Mouse (Mus musculus) c-Kit-positive CD71-positive TER-119-positive erythroid progenitor cells, embryonic 14.5 days (primary cell): ENCODE measurements at regions not wholly inside any gene's neighbourhood (a gene's known extent, or its start where the extent isn't known, plus 50 kb on each side); places are given as distances from the start of the nearest gene placed in this dataset.

Experiments
- DNase-seq: peaks from one replicate; pipeline ENCODE4 v3.0.0-alpha.2; 2013; ENCODE audit warnings: low spot score

DNA sequence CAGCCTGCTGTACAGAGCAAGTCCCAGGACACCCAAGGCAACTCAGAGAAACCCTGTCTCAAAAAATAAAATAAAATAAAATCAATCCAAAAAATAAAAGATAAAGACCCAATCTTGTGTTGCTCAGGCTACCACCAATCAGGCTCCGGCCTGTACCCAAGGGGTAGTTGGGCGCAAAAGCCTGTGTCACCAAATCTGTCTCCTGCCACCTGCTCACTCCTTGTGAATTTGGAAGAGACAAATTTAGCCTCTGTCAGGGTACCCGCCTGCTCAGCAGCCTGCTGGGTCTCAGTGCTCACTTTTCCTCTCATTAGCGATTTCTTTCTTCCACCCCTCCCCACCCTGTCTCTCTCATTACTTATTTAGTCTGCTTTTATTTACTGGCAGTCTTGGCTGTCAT, 54.6 kb downstream of the Sox4 start:
- DNase-seq = no peak

DNA sequence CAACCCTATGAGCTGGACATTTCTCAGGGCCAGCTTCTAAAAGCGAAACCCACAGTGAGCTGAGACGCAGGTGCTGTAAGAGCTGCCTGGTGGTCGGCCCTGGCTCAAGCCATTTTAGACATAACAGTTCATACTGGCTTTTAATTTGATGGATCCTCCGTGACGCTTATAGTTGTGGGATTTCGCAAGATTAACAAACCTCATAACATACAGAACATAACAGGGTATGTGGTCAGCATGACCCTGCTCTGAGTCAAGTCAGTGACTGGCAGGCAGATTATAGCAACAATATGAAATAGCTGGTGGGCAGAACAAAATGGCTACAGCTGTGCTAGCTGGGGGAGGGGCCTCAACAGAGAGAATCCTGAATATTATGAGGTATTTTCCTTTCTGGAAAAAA, 60.6 kb downstream of the Sox4 start:
- no peak for DNase-seq

DNA sequence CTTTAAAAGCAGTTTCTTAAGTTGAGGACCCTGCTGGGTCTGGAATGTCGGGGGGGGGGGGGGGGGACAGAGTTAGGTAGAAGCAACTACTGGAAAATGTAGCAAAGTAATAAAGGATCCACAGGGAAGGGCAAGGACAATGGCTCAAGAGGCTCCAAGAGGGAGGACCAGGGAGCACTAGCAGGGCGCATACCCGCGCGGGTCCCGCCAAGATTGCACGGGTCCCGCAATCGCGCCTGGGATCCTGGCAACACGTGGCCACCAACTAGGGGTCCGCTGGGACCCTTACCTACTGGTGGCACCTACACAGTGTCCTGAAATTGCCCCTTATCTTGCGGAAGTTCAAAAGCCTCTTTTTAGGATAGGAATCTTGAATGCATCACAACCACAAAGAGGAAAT, 66.4 kb downstream of the Sox4 start:
- DNase-seq = no peak

DNA sequence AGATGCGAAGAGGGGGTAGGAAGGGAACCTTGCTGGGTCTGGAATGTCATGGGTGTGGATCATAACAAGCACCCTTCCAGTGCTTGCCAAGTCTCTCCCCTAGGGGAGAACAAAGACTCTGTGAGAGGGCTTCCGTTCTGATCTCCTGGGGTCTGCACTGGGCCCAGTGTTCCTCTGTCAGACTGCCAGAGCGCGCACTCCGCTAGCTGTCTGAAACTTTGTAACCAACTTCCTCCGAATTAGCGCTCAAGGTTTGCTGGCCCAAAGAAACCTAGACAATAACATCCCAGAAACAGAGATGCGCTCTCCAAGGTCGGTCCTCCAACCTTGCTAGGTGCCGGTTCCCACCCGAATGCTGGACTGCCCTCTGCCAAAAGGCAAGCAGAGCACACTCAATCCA, 66.8 kb downstream of the Sox4 start:
- no peak for DNase-seq

GRCm38 (mm10) chr13:28885083-28886037, 68.2 kb downstream of the Sox4 start:
- no peak for DNase-seq

DNA sequence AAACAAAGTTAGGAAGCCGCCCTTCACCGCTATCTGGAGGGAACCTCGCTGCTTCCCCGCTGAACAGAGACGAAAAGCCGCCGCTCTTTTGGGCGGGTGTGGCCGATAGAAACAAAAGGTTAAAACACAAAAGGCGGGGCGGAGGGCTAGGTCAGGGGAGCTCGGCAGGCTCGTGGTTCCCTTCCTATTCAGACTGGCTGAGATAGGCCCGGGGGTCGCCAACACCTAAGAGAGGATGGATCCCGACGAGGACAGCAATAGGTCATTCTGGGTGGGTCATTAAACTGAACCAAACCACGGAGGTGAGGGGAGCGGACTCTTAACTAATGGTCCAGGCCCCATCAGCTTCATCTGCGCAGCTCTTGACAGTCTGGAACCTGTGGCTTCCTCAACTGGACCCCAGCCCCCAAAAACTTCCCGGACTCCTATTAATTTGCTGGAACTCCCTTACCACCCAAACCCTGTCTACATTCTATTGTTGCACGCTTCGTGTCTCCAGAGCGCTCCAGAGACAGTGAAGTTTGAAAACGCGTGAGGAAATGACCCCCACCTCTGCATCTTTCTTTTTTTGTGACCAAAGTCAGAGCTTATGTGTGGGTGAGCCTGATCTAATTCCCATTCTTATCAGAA, 69.2 kb downstream of the Sox4 start:
- no peak for DNase-seq

DNA sequence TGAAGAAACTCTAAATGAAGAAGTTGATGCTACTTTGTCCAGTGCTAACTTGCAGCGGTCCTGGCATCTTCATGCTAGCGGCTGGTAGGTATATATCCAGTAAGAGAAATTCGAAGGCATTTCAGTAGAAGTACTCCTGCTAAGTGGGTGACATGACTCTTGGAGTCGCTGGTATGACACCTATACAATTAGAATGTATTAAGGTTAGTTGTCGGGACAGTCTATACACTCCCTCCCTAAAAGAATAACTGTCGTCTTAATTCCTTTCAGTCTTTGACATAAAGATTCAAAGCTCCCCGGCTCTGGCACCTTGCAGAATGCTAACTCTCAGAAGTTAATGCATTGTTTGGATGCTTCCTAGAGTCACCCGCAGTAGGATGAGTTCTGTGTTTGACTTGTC, 70.1 kb downstream of the Sox4 start:
- no peak for DNase-seq

GRCm38 (mm10) chr13:28880888-28881287, 72.6 kb downstream of the Sox4 start:
- no peak for DNase-seq

DNA sequence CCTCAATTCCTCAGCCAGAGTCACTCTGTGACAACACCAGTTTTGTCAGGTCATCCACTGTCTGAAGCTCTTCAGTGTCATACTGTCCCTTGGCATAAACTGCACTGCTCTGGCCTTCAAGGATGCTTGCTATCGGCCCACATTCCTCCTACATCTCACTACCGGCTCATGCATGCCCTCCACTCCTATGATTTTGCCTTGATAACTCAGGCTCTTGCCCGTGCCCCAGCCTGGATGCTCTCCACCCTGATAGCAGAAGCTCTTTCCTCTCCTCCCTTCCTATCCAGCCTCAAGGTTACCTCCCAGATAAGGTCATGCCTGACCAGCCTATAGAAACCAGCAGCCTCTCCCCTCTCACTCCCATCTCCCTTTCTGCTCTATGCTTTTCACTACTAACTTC, 74.8 kb downstream of the Sox4 start:
- no peak for DNase-seq

DNA sequence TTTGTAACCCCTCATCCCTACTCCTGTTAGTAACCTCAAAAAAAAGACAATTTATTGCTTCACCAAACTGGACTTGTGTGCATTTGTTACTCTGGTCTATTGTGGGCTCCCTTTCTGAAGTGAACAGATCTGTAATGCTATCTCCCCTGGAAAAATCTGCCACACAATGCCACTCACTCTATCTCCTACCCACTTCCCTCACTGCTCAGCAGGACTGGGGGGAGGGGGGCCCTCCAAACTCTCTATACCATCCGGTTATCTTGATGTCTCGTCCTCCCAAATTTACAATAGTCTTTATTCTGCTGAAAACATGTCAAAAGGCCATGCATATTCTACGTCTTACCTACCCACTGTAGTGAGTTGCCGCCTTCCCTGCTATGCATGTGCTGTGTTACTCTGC, 76.7 kb downstream of the Sox4 start:
- DNase-seq = no peak

GRCm38 (mm10) chr13:28870681-28871080, 82.8 kb downstream of the Sox4 start:
- no peak for DNase-seq

- no peak for DNase-seq
Measured at GRCm38 (mm10) chr13:28867210-28867609, 86.3 kb downstream of the Sox4 start.

DNA sequence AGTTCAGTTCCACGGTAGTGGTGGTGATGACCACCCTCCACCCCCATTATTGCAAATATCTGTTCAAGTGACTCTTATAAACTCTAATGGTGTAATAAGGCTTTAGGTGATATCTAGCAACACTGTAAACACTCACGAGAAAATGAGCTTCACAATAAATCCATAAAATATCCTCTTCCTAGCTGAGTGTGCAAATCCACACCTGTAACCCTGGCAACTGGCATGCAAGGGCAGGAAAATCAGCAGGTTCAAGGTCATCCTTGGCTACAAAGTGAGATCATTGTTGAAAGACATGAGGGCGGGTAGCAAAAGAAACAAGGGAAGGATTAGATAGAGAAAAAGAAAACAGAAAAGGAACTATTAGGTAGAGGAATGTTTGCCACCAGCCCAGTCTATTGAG, 86.8 kb downstream of the Sox4 start:
- DNase-seq = no peak

DNA sequence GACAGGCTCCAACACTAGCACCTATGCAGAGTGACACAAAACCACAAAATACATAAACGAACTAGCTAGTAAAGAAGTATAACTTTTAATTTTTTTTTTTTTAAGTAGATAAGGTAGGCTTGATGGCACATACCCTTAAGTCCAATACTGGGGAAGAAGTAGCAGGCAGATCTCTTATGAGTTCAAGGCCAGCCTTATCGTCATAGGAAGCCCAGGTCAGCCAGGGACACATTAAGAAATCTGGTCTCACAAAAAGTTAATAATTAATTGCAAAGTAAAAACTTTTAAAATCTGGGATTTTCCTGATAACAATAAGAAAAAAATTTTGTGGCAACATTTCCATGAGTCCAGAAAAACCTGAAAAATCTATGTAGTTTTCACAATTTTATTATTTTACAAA, 92.9 kb downstream of the Sox4 start:
- no peak for DNase-seq

- DNase-seq = no peak
Measured at GRCm38 (mm10) chr13:28859829-28860427, 93.6 kb downstream of the Sox4 start.

- no peak for DNase-seq
Measured at GRCm38 (mm10) chr13:28858001-28858400, 95.5 kb downstream of the Sox4 start.

DNA sequence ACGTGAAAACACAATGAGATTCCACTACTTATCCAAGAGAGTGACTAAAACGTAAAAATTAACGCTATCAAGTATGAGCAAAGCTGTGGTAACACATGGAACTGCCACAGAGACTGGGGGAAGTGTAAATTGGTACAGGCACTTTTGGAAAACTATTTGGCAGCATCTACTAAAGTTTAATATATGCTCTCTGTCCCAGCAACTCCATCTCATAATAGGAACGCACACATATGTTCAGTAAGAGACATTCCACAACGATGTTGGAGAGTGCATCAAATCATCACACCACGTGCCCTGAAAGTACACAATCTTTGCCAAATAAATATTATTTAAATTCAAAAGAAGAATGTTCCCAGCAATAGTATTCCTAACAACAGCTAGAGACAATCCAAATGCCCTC, 96.3 kb downstream of the Sox4 start:
- DNase-seq = no peak

- no peak for DNase-seq
Measured at GRCm38 (mm10) chr13:28856472-28856871, 97.0 kb downstream of the Sox4 start.

- no peak for DNase-seq
Measured at GRCm38 (mm10) chr13:28854247-28854646, 99.3 kb downstream of the Sox4 start.

DNA sequence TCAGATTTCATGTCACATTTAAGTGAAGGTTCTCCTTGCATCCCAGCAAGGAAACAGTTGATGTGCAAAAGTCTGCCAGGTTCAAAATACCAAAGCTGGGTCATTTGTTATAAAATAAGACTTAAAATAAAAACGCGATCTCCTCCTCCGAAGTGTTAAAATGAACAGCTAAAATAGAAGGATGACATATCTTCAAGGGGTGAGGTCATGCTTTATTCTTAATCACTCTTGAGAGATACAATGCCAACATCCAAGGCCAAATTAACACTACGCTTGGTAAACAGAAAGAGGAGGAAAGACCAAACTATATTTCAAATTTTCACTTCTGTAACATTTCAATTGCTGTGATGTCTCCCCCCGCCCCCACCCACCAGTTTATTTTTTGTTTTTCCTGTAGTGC, 105.2 kb downstream of the Sox4 start:
- DNase-seq = no peak

- DNase-seq = no peak
Measured at GRCm38 (mm10) chr13:28847478-28847877, 106.0 kb downstream of the Sox4 start.

DNA sequence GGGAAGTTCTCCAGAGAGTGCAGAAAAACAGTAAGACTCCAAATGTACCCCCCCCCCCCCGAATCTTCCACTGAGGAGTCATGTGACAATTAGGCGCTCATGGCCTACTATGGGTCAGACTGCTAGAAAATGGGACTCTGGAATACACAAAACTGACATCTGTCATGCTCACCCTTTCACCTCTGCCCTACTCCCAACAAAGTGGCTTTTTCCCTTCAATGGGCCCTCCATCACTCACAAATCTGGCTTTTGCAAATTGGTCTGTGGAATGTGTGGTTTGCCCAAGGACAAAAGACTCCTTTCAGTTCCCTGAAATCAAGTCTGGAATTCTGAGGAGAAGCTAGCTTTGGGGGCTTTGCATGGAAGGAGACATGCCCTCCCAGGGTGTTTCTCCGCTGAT, 109.0 kb downstream of the Sox4 start:
- no peak for DNase-seq

- no peak for DNase-seq
Measured at GRCm38 (mm10) chr13:28842811-28843210, 110.7 kb downstream of the Sox4 start.
